Mouse (Mus musculus): ENCODE data around the gene Mettl6. TPM values are rescaled to one million over a fixed set of nuclear protein-coding genes. Genes with fewer than 3 reads are reported as not detected.
"Not testable (repeated sequence)": the region's sequence is repeated elsewhere in the genome, so short reads cannot be mapped to it uniquely, and the experiment has no call there.

Gene Mettl6
- polyA plus RNA-seq, 1 experiment from 2014 or later, result 55.0 TPM

GRCm38 (mm10) chr14:31464176-31464575 is 30.7 kb downstream of the Mettl6 start:
- H3K4me3 ChIP-seq, result no peak overlapping the region
- H3K9ac ChIP-seq, result no peak overlapping the region
- H3K36me3 ChIP-seq, result no peaks in the 10 kb centered on the region
- WGBS, result 61% methylated on average over 8 of the region's 8 CpGs
- no peak for ATAC-seq (ENCODE audit: low FRiP score)
- no peaks in the 10 kb centered on the region for H3K27me3 ChIP-seq
- no peak overlapping the region for H3K4me2 ChIP-seq
- no peaks in the 10 kb centered on the region for H3K9me3 ChIP-seq
- no peak overlapping the region for H3K27ac ChIP-seq
- H3K4me1 ChIP-seq (replicated peaks), result no peaks in the 10 kb centered on the region

GRCm38 (mm10) chr14:31462886-31463285 is 32.0 kb downstream of the Mettl6 start:
- H3K9me3 ChIP-seq, result no peaks in the 10 kb centered on the region
- H3K4me1 ChIP-seq (replicated peaks), result no peaks in the 10 kb centered on the region
- H3K36me3 ChIP-seq, result no peaks in the 10 kb centered on the region
- no peak overlapping the region for H3K27ac ChIP-seq
- no peak for ATAC-seq (ENCODE audit: low FRiP score)
- no peak overlapping the region for H3K9ac ChIP-seq
- no peak overlapping the region for H3K4me3 ChIP-seq
- 79% methylated on average over 6 of the region's 6 CpGs for WGBS
- H3K27me3 ChIP-seq, result no peaks in the 10 kb centered on the region
- no peak overlapping the region for H3K4me2 ChIP-seq

- not testable (repeated sequence) for H3K27ac ChIP-seq; ATAC-seq (ENCODE audit: low FRiP score); H3K9me3 ChIP-seq; H3K27me3 ChIP-seq; H3K4me3 ChIP-seq; H3K9ac ChIP-seq; H3K4me1 ChIP-seq (replicated peaks); H3K4me2 ChIP-seq; H3K36me3 ChIP-seq
- WGBS, result 75% methylated on average over 5 of the region's 5 CpGs
These were observed 32.6 kb downstream of the Mettl6 start for GRCm38 (mm10) chr14:31462226-31462625.

GRCm38 (mm10) chr14:31458006-31458405 is 36.8 kb downstream of the Mettl6 start:
- no peaks in the 10 kb centered on the region for H3K27me3 ChIP-seq
- no peaks in the 10 kb centered on the region for H3K36me3 ChIP-seq
- H3K9me3 ChIP-seq, result no peaks in the 10 kb centered on the region
- H3K4me3 ChIP-seq, result no peak overlapping the region
- H3K4me1 ChIP-seq (replicated peaks), result no peaks in the 10 kb centered on the region
- H3K4me2 ChIP-seq, result no peak overlapping the region
- WGBS, result 89% methylated on average over 12 of the region's 12 CpGs
- no peak for ATAC-seq (ENCODE audit: low FRiP score)
- no peak overlapping the region for H3K9ac ChIP-seq
- no peak overlapping the region for H3K27ac ChIP-seq

- 85% methylated on average over 6 of the region's 6 CpGs for WGBS
- ATAC-seq (ENCODE audit: low FRiP score), result no peak
- H3K9me3 ChIP-seq, result no peaks in the 10 kb centered on the region
These were observed 38.6 kb downstream of the Mettl6 start for GRCm38 (mm10) chr14:31456064-31456721.

GRCm38 (mm10) chr14:31454849-31455566 is 39.8 kb downstream of the Mettl6 start:
- 91% methylated on average over 8 of the region's 8 CpGs for WGBS
- no peak overlapping the region for H3K4me2 ChIP-seq
- no peak overlapping the region for H3K27ac ChIP-seq
- H3K9me3 ChIP-seq, result no peaks in the 10 kb centered on the region
- no peak for ATAC-seq (ENCODE audit: low FRiP score)
- H3K27me3 ChIP-seq, result no peaks in the 10 kb centered on the region
- no peaks in the 10 kb centered on the region for H3K4me1 ChIP-seq (replicated peaks)
- no peaks in the 10 kb centered on the region for H3K36me3 ChIP-seq
- no peak overlapping the region for H3K9ac ChIP-seq
- no peak overlapping the region for H3K4me3 ChIP-seq

More at GRCm38 (mm10) chr14:31456064-31456721, 38.6 kb downstream of the Mettl6 start:
- no peak overlapping the region for H3K9ac ChIP-seq
- no peak overlapping the region for H3K4me3 ChIP-seq
- no peak overlapping the region for H3K27ac ChIP-seq
- H3K4me1 ChIP-seq (replicated peaks), result no peaks in the 10 kb centered on the region
- no peaks in the 10 kb centered on the region for H3K27me3 ChIP-seq
- H3K36me3 ChIP-seq, result no peaks in the 10 kb centered on the region
- H3K4me2 ChIP-seq, result no peak overlapping the region

- not testable (repeated sequence) for H3K4me3 ChIP-seq; ATAC-seq (ENCODE audit: low FRiP score); H3K27ac ChIP-seq; H3K9ac ChIP-seq; H3K36me3 ChIP-seq; H3K4me2 ChIP-seq; H3K27me3 ChIP-seq; H3K4me1 ChIP-seq (replicated peaks); H3K9me3 ChIP-seq
- WGBS, result 44% methylated on average over 12 of the region's 12 CpGs
These were observed 40.9 kb downstream of the Mettl6 start for GRCm38 (mm10) chr14:31453946-31454345.

- no peak overlapping the region for H3K9ac ChIP-seq
- no peaks in the 10 kb centered on the region for H3K4me1 ChIP-seq (replicated peaks)
- no peak overlapping the region for H3K4me2 ChIP-seq
- no peak overlapping the region for H3K4me3 ChIP-seq
- no peaks in the 10 kb centered on the region for H3K9me3 ChIP-seq
- no peaks in the 10 kb centered on the region for H3K27me3 ChIP-seq
- WGBS, result 85% methylated on average over 5 of the region's 5 CpGs
- no peaks in the 10 kb centered on the region for H3K36me3 ChIP-seq
- ATAC-seq (ENCODE audit: low FRiP score), result no peak
- H3K27ac ChIP-seq, result no peak overlapping the region
These were observed 45.8 kb downstream of the Mettl6 start for GRCm38 (mm10) chr14:31448994-31449393.

GRCm38 (mm10) chr14:31443616-31444015 is 51.2 kb downstream of the Mettl6 start:
- Histone ChIP-seq H3K4me3 (no peak overlapping the region), H3K4me2 (no peak overlapping the region), H3K27me3 (no peaks in the 10 kb centered on the region), H3K36me3 (no peaks in the 10 kb centered on the region), H3K27ac (no peak overlapping the region), H3K9me3 (no peaks in the 10 kb centered on the region), H3K4me1 (replicated peaks) (no peaks in the 10 kb centered on the region), H3K9ac (no peak overlapping the region)
- no peak for ATAC-seq (ENCODE audit: low FRiP score)
- WGBS, result 72% methylated on average over 6 of the region's 6 CpGs

GRCm38 (mm10) chr14:31440725-31441124 is 54.1 kb downstream of the Mettl6 start:
- no peak overlapping the region for H3K27ac ChIP-seq
- no peak overlapping the region for H3K4me2 ChIP-seq
- H3K4me3 ChIP-seq, result no peak overlapping the region
- peaks cover 12% of the 10 kb centered on the region for H3K4me1 ChIP-seq (replicated peaks)
- 0 out of 2 replicates have a peak, but pooled peaks cover 3% of the 10 kb centered on the region for H3K27me3 ChIP-seq
- no peaks in the 10 kb centered on the region for H3K9me3 ChIP-seq
- no peak overlapping the region for H3K9ac ChIP-seq
- no peaks in the 10 kb centered on the region for H3K36me3 ChIP-seq
- WGBS, result 87% methylated on average over 6 of the region's 6 CpGs
- no peak for ATAC-seq (ENCODE audit: low FRiP score)

GRCm38 (mm10) chr14:31440230-31440629 is 54.6 kb downstream of the Mettl6 start:
- Histone ChIP-seq H3K4me3 (no peak overlapping the region), H3K36me3 (no peaks in the 10 kb centered on the region), H3K27ac (no peak overlapping the region), H3K9ac (no peak overlapping the region), H3K4me1 (replicated peaks) (peaks cover 12% of the 10 kb centered on the region), H3K9me3 (no peaks in the 10 kb centered on the region), H3K27me3 (0 out of 2 replicates have a peak, but pooled peaks cover 3% of the 10 kb centered on the region), H3K4me2 (no peak overlapping the region)
- no peak for ATAC-seq (ENCODE audit: low FRiP score)
- 45% methylated on average over 3 of the region's 3 CpGs for WGBS

- 82% methylated on average over 11 of the region's 11 CpGs for WGBS
- Histone ChIP-seq H3K4me3 (no peak overlapping the region), H3K4me2 (no peak overlapping the region)
These were observed 55.6 kb downstream of the Mettl6 start for GRCm38 (mm10) chr14:31439279-31439678.

More at GRCm38 (mm10) chr14:31439279-31439678, 55.6 kb downstream of the Mettl6 start:
- no peak overlapping the region for H3K9ac ChIP-seq
- H3K27me3 ChIP-seq, result 0 out of 2 replicates have a peak, but pooled peaks cover 3% of the 10 kb centered on the region
- no peaks in the 10 kb centered on the region for H3K36me3 ChIP-seq
- no peak for ATAC-seq (ENCODE audit: low FRiP score)
- H3K9me3 ChIP-seq, result no peaks in the 10 kb centered on the region
- no peak overlapping the region for H3K27ac ChIP-seq
- peaks cover 15% of the 10 kb centered on the region for H3K4me1 ChIP-seq (replicated peaks)
